1 mouse cellular context compared by ENCODE assay signal in the genomic region with DNA sequence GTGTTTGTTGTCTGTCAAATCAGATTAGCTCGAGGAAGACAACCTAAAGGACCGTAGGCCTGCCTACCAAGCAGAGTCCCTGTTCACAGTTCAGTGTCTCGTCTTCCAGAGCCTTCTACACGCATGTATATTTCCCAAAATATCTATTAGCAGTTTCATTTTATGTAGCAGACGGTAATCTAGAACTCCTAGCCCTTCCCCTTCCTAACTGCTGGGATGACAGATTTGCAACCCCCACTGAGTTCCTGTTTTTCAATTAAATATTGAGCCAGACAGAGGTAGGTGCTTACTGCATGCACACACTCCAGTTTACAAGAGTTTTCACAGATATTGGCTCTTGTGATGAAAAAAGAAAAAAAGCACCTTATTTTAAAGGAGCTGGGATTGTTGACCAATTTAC.
A peak's percentile ranks its signal among the peaks of the same experiment; 100 is the strongest.
TF ChIP-seq lines count a peak whose summit lies in the region.

No protein-coding gene starts in this region.

TF ChIP-seq in MEL, 35 proteins besides CTCF, POLR2A, EP300 and RAD21:
- TF ChIP-seq SIN3A (IDR thresholded peaks at IDR 0.05; ENCODE audit: low read length) (peak; percentile 58), TCF12 (IDR thresholded peaks at IDR 0.05; ENCODE audit: low read depth, low read length) (peak; percentile 40; the same call in 1 of the 2 replicates), POLR2AphosphoS5 (IDR thresholded peaks at IDR 0.05; ENCODE audit: borderline replicate concordance, low read depth, low read length) (no peak), MYB (IDR thresholded peaks at IDR 0.05; ENCODE audit: low read depth, low read length) (peak; percentile 84), HCFC1 (IDR thresholded peaks at IDR 0.05; ENCODE audit: low read depth, low read length) (0 out of 2 replicates have a peak, but pooled peaks have one; percentile 21), USF2 (IDR thresholded peaks at IDR 0.05; ENCODE audit: borderline replicate concordance in 1 of 2, insufficient read depth in 1 of 2, low read depth in 1 of 2, low read length in 2 of 2) (no peak), ETS1 (IDR thresholded peaks at IDR 0.05; ENCODE audit: low read depth, low read length) (peak; percentile 62), MAZ (IDR thresholded peaks at IDR 0.05; ENCODE audit: low read depth, low read length) (0 out of 2 replicates have a peak, but pooled peaks have one; percentile 24), MAX (IDR thresholded peaks at IDR 0.05; ENCODE audit: low read length) (no peak), MYC (IDR thresholded peaks at IDR 0.05; ENCODE audit: low read depth, low read length) (peak; percentile 58; the same call in 1 of the 2 replicates), RCOR1 (IDR thresholded peaks at IDR 0.05; ENCODE audit: low read depth, low read length) (peak; percentile 79), TAL1 (IDR thresholded peaks at IDR 0.05; ENCODE audit: low read length) (0 out of 2 replicates have a peak, but pooled peaks have one; percentile 4), NELFE (IDR thresholded peaks at IDR 0.05; ENCODE audit: low read depth, low read length) (peak; percentile 32; the same call in 1 of the 2 replicates), GATA1 (IDR thresholded peaks at IDR 0.05; ENCODE audit: low read depth, low read length) (peak; percentile 60)
